Mouse (Mus musculus): ENCODE measurements at regions not wholly inside any gene's neighbourhood (a gene's known extent, or its start where the extent isn't known, plus 50 kb on each side); places are given as distances from the start of the nearest gene placed in this dataset.

GRCm38 (mm10) chr8:92518486-92518885 lies 155.6 kb upstream of the Irx6 start:
- DNase-seq: no peak

GRCm38 (mm10) chr8:92522519-92522918 lies 151.6 kb upstream of the Irx6 start:
- no peak for DNase-seq

- DNase-seq: no peak
Observed at GRCm38 (mm10) chr8:92529756-92530155, 144.3 kb upstream of the Irx6 start.

GRCm38 (mm10) chr8:92540636-92541035 lies 133.5 kb upstream of the Irx6 start:
- DNase-seq: no peak

GRCm38 (mm10) chr8:92545347-92546059 lies 128.6 kb upstream of the Irx6 start:
- DNase-seq: peak; percentile 10

- no peak for DNase-seq
Observed at GRCm38 (mm10) chr8:92555140-92555539, 118.9 kb upstream of the Irx6 start.

GRCm38 (mm10) chr8:92555631-92556030 lies 118.5 kb upstream of the Irx6 start:
- DNase-seq: peak; percentile 30

GRCm38 (mm10) chr8:92562471-92562870 lies 111.6 kb upstream of the Irx6 start:
- DNase-seq: no peak

- DNase-seq: no peak
Observed at GRCm38 (mm10) chr8:92562962-92563361, 111.1 kb upstream of the Irx6 start.

- DNase-seq: no peak
Observed at GRCm38 (mm10) chr8:92569650-92570049, 104.4 kb upstream of the Irx6 start.

- DNase-seq: no peak
Observed at GRCm38 (mm10) chr8:92579446-92579845, 94.6 kb upstream of the Irx6 start.

- no peak for DNase-seq
Observed at GRCm38 (mm10) chr8:92581051-92581450, 93.0 kb upstream of the Irx6 start.

- no peak for DNase-seq
Observed at GRCm38 (mm10) chr8:92600766-92601165, 73.3 kb upstream of the Irx6 start.

- DNase-seq: no peak
Observed at GRCm38 (mm10) chr8:92602973-92603372, 71.1 kb upstream of the Irx6 start.

- DNase-seq: no peak
Observed at GRCm38 (mm10) chr8:92605631-92606030, 68.5 kb upstream of the Irx6 start.

- no peak for DNase-seq
Observed at GRCm38 (mm10) chr8:92607604-92608003, 66.5 kb upstream of the Irx6 start.

GRCm38 (mm10) chr8:92609908-92610307 lies 64.2 kb upstream of the Irx6 start:
- DNase-seq: no peak

GRCm38 (mm10) chr8:92610487-92611059 lies 63.5 kb upstream of the Irx6 start:
- DNase-seq: no peak

- peak; percentile 16 for DNase-seq
Observed at GRCm38 (mm10) chr8:92613486-92613885, 60.6 kb upstream of the Irx6 start.

- no peak for DNase-seq
Observed at GRCm38 (mm10) chr8:92616341-92617115, 57.6 kb upstream of the Irx6 start.

- DNase-seq: no peak
Observed at GRCm38 (mm10) chr8:92618281-92618680, 55.8 kb upstream of the Irx6 start.

Measured in gastrocnemius, postnatal 10 days (tissue).